Mouse (Mus musculus) mammary gland, adult 2 months (tissue): ENCODE data around the gene Btbd35f16. TPM values are rescaled to one million over a fixed set of nuclear protein-coding genes. Genes with fewer than 3 reads are reported as not detected.

Experiments used
- polyA plus RNA-seq: library from polyadenylated mRNA; depleted of rRNA; stranded (reverse); fragments of >200 nt; gene quantifications from 2 replicates; pipeline ENCODE4 v1.2.3, GENCODE M21; 2012; ENCODE audit warnings: low replicate concordance; rRNA removed

Gene Btbd35f16
- not detected in 2 replicates for polyA plus RNA-seq

DNA sequence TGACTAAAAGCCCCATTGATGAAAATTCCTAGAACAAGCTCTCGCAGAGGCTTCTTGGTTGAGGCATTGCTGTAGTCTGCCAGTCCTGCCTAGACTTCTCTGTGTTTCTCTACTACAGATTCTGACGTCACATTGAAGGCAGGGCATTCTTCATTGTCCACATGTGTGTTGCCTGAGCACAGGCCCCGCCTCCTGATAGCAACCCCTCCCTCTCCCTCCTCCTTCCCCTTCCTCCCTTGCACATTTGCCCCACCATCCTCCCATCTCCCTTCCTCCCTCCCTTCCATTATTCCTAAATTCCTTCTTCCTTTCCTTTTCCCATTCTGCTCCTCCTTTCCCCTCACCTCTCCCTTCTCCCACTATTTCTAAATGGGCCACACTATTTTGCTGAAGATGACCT lies at the start of gene Btbd35f16:
Gene Btbd35f16, minus strand, starts transcription at position 101 of the 400 bp plus-strand sequence.

Other genes with a start within 250 kb of the Btbd35f16 start
- not detected in 2 replicates for gene Btbd35f10, start 204.1 kb downstream of the Btbd35f16 start, polyA plus RNA-seq
- not detected in 2 replicates for gene Btbd35f3, start 80.7 kb upstream of the Btbd35f16 start, polyA plus RNA-seq
- not detected in 2 replicates for gene Btbd35f28, start 239.6 kb upstream of the Btbd35f16 start, polyA plus RNA-seq